Mouse (Mus musculus) MEL (cell line): Measurements from ENCODE around the gene Mbnl1. TPM values are rescaled to one million over a fixed set of nuclear protein-coding genes. Genes with fewer than 3 reads are reported as not detected.

ENCODE experiments used
- DNase-seq: peaks from one replicate; pipeline ENCODE4 v3.0.0; 2011; ENCODE audit warnings: low read depth, low spot score
- H3K27ac ChIP-seq: 2 replicates; pipeline ENCODE4 v1.5.1; 2012; ENCODE audit warnings: low read depth, mild to moderate bottlenecking, control low read depth, low read length, moderate library complexity; ENCODE audit not compliant: control insufficient read depth
- H3K27me3 ChIP-seq, 2 experiments: fragments of 150-350 bp in 1 of 2; sonication (generic) in 1 of 2; 2 replicates each; pipeline ENCODE4 v1.6.1; 2012; ENCODE audit warnings: low read length in 2 of 2, mild to moderate bottlenecking in 2 of 2, improper control_type of control experiment in 1 of 2, moderate library complexity in 1 of 2; ENCODE audit not compliant: insufficient read depth in 2 of 2, control insufficient read depth in 1 of 2
- H3K36me3 ChIP-seq, 2 experiments: 2 replicates each; pipeline ENCODE4 v1.6.1; 2012 to 2014; ENCODE audit warnings: low read length in 2 of 2, improper control_type of control experiment in 1 of 2, inconsistent platforms in 1 of 2, mild to moderate bottlenecking in 1 of 2; ENCODE audit not compliant: insufficient read depth in 2 of 2, control insufficient read depth in 1 of 2
- H3K4me1 ChIP-seq, 2 experiments: fragments of 150-350 bp in 1 of 2; sonication (generic) in 1 of 2; 2 replicates each; pipeline ENCODE4 v1.6.1; 2012; ENCODE audit warnings: low read length in 2 of 2, improper control_type of control experiment in 1 of 2, mild to moderate bottlenecking in 1 of 2; ENCODE audit not compliant: insufficient read depth in 2 of 2, control insufficient read depth in 1 of 2
- H3K4me3 ChIP-seq, 2 experiments: fragments of 150-350 bp in 1 of 2; sonication (generic) in 1 of 2; 2 replicates each; pipeline ENCODE4 v1.5.1; 2012; ENCODE audit warnings: low read depth in 2 of 2, low read length in 2 of 2, mild to moderate bottlenecking in 2 of 2, moderate library complexity in 2 of 2, control low read depth in 1 of 2, improper control_type of control experiment in 1 of 2; ENCODE audit not compliant: control insufficient read depth in 1 of 2, insufficient read depth in 1 of 2
- H3K79me2 ChIP-seq: 2 replicates; pipeline ENCODE4 v1.6.1; 2012; ENCODE audit warnings: mild to moderate bottlenecking, low read length, moderate library complexity; ENCODE audit not compliant: control insufficient read depth, poor library complexity, insufficient read depth
- H3K9ac ChIP-seq: 2 replicates; pipeline ENCODE4 v1.6.1; 2012; ENCODE audit warnings: low read depth, mild to moderate bottlenecking, control low read depth, low read length, moderate library complexity; ENCODE audit not compliant: control insufficient read depth, poor library complexity, severe bottlenecking
- H3K9me3 ChIP-seq: fragments of 150-350 bp; sonication (generic); replicated peaks from 2 replicates; pipeline ENCODE4 v1.6.1; 2012; ENCODE audit warnings: mild to moderate bottlenecking, low read length, improper control_type of control experiment, moderate library complexity; ENCODE audit not compliant: insufficient read depth
- BHLHE40 ChIP-seq: IDR thresholded peaks from 2 replicates; pipeline ENCODE4 v1.6.1; 2012; ENCODE audit warnings: low read depth, mild to moderate bottlenecking, inconsistent platforms, low read length, improper control_type of control experiment, borderline replicate concordance
- CTCF ChIP-seq, 3 experiments: IDR thresholded peaks in 2 of 3; conservative IDR thresholded peaks in 1 of 3; 2 replicates each; pipeline ENCODE4 v1.5.1; 2011 to 2012; ENCODE audit warnings: low read length in 3 of 3, low read depth in 2 of 3, mild to moderate bottlenecking in 2 of 3, improper control_type of control experiment in 1 of 3, inconsistent platforms in 1 of 3, mixed read lengths in 1 of 3, moderate library complexity in 1 of 3; ENCODE audit not compliant: control insufficient read depth in 1 of 3, insufficient read depth in 1 of 3, poor library complexity in 1 of 3, severe bottlenecking in 1 of 3
- EP300 ChIP-seq, 2 experiments: IDR thresholded peaks; 2 replicates each; pipeline ENCODE4 v1.6.1; 2011; ENCODE audit warnings: improper control_type of control experiment in 2 of 2, low read length in 2 of 2, low read depth in 1 of 2, mild to moderate bottlenecking in 1 of 2
- KAT2A ChIP-seq: conservative IDR thresholded peaks from 2 replicates; pipeline ENCODE4 v1.6.1; 2012; ENCODE audit warnings: low read depth, low read length, improper control_type of control experiment, inconsistent platforms
- MYC ChIP-seq: IDR thresholded peaks from 2 replicates; pipeline ENCODE4 v1.6.1; 2011; ENCODE audit warnings: low read depth, mild to moderate bottlenecking, low read length, improper control_type of control experiment, moderate library complexity
- NELFE ChIP-seq: IDR thresholded peaks from 2 replicates; pipeline ENCODE4 v1.6.1; 2011; ENCODE audit warnings: low read depth, low read length, improper control_type of control experiment
- POLR2A ChIP-seq, 2 experiments: IDR thresholded peaks; 2 replicates each; pipeline ENCODE4 v1.6.1; 2011 to 2012; ENCODE audit warnings: low read length in 2 of 2, mild to moderate bottlenecking in 2 of 2, control low read depth in 1 of 2, improper control_type of control experiment in 1 of 2, low read depth in 1 of 2, moderate library complexity in 1 of 2; ENCODE audit not compliant: control insufficient read depth in 1 of 2, insufficient read depth in 1 of 2, poor library complexity in 1 of 2
- RAD21 ChIP-seq: IDR thresholded peaks from 2 replicates; pipeline ENCODE4 v1.6.1; 2011; ENCODE audit warnings: mild to moderate bottlenecking, low read depth, low read length, improper control_type of control experiment
- SIN3A ChIP-seq: IDR thresholded peaks from 2 replicates; pipeline ENCODE4 v1.6.1; 2012; ENCODE audit warnings: low read length, improper control_type of control experiment, inconsistent platforms
- USF1 ChIP-seq: IDR thresholded peaks from 2 replicates; pipeline ENCODE4 v1.6.1; 2014; ENCODE audit warnings: low read depth, mild to moderate bottlenecking, inconsistent platforms, low read length, improper control_type of control experiment, moderate library complexity
- ZKSCAN1 ChIP-seq: IDR thresholded peaks from 2 replicates; pipeline ENCODE4 v1.6.1; 2012; ENCODE audit warnings: low read depth, mild to moderate bottlenecking, inconsistent platforms, low read length, improper control_type of control experiment, moderate library complexity
- ZMIZ1 ChIP-seq: IDR thresholded peaks from 2 replicates; pipeline ENCODE4 v1.6.1; 2012; ENCODE audit warnings: low read depth, mild to moderate bottlenecking, inconsistent platforms, low read length, improper control_type of control experiment, moderate library complexity
- polyA plus RNA-seq, 2 experiments: library from polyadenylated mRNA; stranded (reverse) in 1 of 2; unstranded in 1 of 2; fragments of >175 nt in 1 of 2; fragments of >200 nt in 1 of 2; gene quantifications; 2 replicates each; pipeline versions ENCODE4 v1.2.1 to v1.2.4; 2012; ENCODE audit warnings: low replicate concordance in 2 of 2, low read depth in 1 of 2; ENCODE audit not compliant: insufficient read length in 2 of 2, insufficient read depth in 1 of 2, missing spikeins in 1 of 2
- total RNA-seq: library from RNA; depleted of rRNA; stranded (reverse); fragments of 300-350 nt; gene quantifications from 2 replicates; pipeline ENCODE4 v1.2.3, GENCODE M21; 2012

Mbnl1 gene
- total and polyA plus RNA-seq, 3 experiments = 250 to 371 (median 341) TPM

DNA sequence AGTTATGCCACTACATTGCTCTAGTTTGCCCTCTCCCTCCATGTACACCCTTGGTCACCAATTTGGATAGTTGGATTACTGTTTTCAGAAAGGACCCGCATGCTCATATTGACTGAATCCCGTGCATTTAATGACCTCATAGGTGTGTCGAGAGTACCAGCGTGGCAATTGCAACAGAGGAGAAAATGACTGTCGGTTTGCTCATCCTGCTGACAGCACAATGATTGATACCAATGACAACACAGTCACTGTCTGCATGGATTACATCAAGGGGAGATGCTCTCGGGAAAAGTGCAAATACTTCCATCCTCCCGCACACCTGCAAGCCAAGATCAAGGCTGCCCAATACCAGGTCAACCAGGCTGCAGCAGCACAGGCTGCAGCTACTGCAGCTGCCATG lies 140.5 kb downstream of the Mbnl1 start:
- Histone ChIP-seq H3K79me2 (peaks cover 31% of the 10 kb centered on the region), H3K36me3 (peaks cover 44 to 61% of the 10 kb centered on the region in 2 experiments)

DNA sequence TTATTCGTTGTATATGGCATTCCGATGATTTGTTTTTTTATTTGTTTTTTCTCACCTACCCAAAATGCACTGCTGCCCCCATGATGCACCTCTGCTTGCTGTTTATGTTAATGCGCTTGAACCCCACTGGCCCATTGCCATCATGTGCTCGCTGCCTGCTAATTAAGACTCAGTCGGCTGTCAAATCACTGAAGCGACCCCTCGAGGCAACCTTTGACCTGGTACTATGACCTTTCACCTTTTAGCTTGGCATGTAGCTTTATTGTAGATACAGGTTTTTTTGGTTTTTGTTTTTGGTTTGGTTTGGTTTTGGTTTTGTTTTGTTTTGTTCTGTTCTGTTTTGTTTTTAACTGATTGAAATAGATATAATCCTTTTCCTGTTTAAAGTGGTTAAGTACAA lies 141.9 kb downstream of the Mbnl1 start:
- H3K9ac ChIP-seq = no peak overlapping the region
- no peak overlapping the region for H3K4me3 ChIP-seq
- H3K27ac ChIP-seq = no peak overlapping the region; the same call in 1 of the 2 replicates
- no peaks in the 10 kb centered on the region for H3K27me3 ChIP-seq
- H3K4me1 ChIP-seq = peaks cover 15 to 16% of the 10 kb centered on the region in 2 experiments
- H3K79me2 ChIP-seq = peaks cover 26% of the 10 kb centered on the region
- no peaks in the 10 kb centered on the region for H3K9me3 ChIP-seq
- peaks cover 42 to 69% of the 10 kb centered on the region in 2 experiments for H3K36me3 ChIP-seq
- DNase-seq = peak; percentile 32
- no peak for TF ChIP-seq POLR2A (IDR thresholded peaks at IDR 0.05; ENCODE audit: control insufficient read depth in 1 of 2, insufficient read depth in 1 of 2, low read depth in 1 of 2, low read length in 2 of 2, poor library complexity in 1 of 2)
- TF ChIP-seq USF1 = peak; percentile 40; the same call in 1 of the 2 replicates

More for the DNA sequence above, 140.5 kb downstream of the Mbnl1 start:
- no peak for DNase-seq
- H3K4me3 ChIP-seq = no peak overlapping the region
- H3K27ac ChIP-seq = no peak overlapping the region
- H3K4me1 ChIP-seq = peaks cover 15 to 16% of the 10 kb centered on the region in 2 experiments
- H3K27me3 ChIP-seq = no peaks in the 10 kb centered on the region
- TF ChIP-seq ZKSCAN1 = no peak
- no peak for TF ChIP-seq BHLHE40
- no peak for TF ChIP-seq EP300 (IDR thresholded peaks at IDR 0.05; ENCODE audit: low read depth in 1 of 2, low read length in 2 of 2)
- H3K9me3 ChIP-seq = no peaks in the 10 kb centered on the region
- H3K9ac ChIP-seq = no peak overlapping the region

DNA sequence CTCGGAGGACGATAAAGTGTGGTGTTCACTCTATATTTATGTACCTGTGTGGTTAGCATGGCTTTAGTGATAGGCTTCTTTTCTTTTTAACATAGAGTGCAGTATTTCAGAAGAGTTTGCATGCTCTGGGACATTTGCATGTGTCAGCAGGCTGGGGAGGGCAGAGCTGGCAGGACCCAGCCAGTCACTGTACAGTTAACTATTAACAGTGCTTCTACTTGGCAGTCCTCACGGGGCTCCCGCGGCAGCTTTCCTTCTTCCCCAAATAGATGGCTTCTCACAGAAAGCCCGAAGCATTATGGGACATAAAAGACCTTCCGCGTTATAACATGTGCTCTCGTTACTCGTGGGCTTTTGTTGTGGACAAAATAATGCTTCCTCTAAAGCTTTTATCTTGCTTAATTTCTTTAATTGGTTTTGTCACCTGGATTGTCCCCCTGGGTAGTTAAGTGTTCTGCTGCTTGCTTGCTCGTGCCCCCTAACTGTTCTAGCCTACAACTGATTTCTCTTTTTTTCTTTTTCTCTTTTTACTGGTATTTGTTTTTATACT lies 142.5 kb downstream of the Mbnl1 start:
- DNase-seq = no peak
- Histone ChIP-seq H3K9me3 (no peaks in the 10 kb centered on the region), H3K36me3 (peaks cover 40 to 71% of the 10 kb centered on the region in 2 experiments), H3K9ac (no peak overlapping the region), H3K27ac (peak overlapping the region; percentile 62; the same call in 1 of the 2 replicates), H3K4me3 (no peak overlapping the region), H3K4me1 (peaks cover 15 to 16% of the 10 kb centered on the region in 2 experiments), H3K27me3 (no peaks in the 10 kb centered on the region), H3K79me2 (peaks cover 24% of the 10 kb centered on the region)
- TF ChIP-seq SIN3A = 0 out of 2 replicates have a peak, but pooled peaks have one; percentile 17
- no peak for TF ChIP-seq CTCF (IDR thresholded peaks at IDR 0.05 in 2 of 3, conservative IDR thresholded peaks at IDR 0.05 in 1 of 3; ENCODE audit: control insufficient read depth in 1 of 3, insufficient read depth in 1 of 3, low read depth in 2 of 3, low read length in 3 of 3, poor library complexity in 1 of 3, severe bottlenecking in 1 of 3)

DNA sequence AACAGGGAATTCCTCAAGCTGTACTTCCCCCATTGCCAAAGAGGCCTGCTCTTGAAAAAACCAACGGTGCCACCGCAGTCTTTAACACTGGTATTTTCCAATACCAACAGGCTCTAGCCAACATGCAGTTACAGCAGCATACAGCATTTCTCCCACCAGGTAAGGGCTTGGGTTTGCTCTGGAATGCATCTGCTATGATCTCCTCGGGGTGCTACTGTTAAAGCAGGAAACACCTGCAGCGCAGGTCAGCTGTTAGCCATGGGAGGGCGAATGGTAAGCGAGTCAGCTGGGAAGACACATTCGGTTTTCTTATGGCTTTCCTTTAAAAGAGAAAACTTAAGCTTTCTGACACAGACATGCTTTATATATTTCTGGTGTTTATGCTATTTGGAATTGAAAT lies 143.0 kb downstream of the Mbnl1 start:
- H3K79me2 ChIP-seq = peaks cover 22% of the 10 kb centered on the region
- H3K9ac ChIP-seq = no peak overlapping the region
- no peaks in the 10 kb centered on the region for H3K27me3 ChIP-seq
- H3K4me3 ChIP-seq = no peak overlapping the region
- H3K9me3 ChIP-seq = no peaks in the 10 kb centered on the region
- H3K36me3 ChIP-seq = peaks cover 38 to 71% of the 10 kb centered on the region in 2 experiments
- no peak for DNase-seq
- H3K4me1 ChIP-seq = peaks cover 15 to 16% of the 10 kb centered on the region in 2 experiments
- H3K27ac ChIP-seq = peak overlapping the region; percentile 62; the same call in 1 of the 2 replicates
- TF ChIP-seq RAD21 (no peak), MYC (no peak), NELFE (no peak), CTCF (IDR thresholded peaks at IDR 0.05 in 2 of 3, conservative IDR thresholded peaks at IDR 0.05 in 1 of 3; ENCODE audit: control insufficient read depth in 1 of 3, insufficient read depth in 1 of 3, low read depth in 2 of 3, low read length in 3 of 3, poor library complexity in 1 of 3, severe bottlenecking in 1 of 3) (no peak), KAT2A (no peak), ZMIZ1 (no peak)
